In the genomic region with DNA sequence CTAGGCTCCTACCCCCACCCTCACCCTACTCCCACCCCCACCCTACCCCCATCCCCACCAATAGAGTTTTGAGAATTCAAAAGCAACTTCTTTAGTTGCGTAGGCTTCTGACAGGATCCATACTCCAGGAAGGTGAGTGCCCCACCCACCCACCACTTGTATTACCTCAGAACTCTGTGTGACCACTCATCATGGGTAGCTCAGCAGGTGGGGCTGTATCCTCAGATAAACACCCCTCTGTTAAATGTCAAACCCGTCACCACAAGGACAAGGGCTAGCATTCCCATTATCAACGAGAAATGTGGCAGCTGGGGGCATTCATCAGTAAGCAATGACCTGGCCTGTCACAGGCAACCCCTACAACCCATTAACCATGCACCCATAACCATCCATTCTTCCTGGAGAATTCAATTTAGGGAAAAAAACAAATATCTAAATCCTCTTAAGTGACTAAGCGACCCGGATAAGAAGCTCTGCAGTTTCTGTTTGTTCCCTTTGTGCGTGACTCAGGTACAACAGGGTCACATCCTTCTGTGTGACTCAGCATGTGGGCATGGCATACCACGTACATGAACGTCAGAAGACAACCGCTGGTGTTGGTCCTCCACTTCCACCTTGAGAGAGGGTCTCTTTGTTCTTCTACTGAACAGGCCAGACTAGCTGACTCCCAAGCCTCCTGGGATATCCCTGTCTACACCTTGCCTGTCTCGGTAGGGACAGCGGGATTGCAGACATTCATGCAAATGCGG, we compare ENCODE assay signal across 14 mouse cellular contexts. TPM values are rescaled to one million over a fixed set of nuclear protein-coding genes. Genes with fewer than 3 reads are reported as not detected.
A peak's percentile ranks its signal among the peaks of the same experiment; 100 is the strongest.
DNase-seq lines count a peak whose midpoint lies in the region; ATAC-seq and TF ChIP-seq lines count a peak whose summit lies in the region.
"Had no signal": no experiment of that assay in that cellular context is flagged by ENCODE, and none has a peak within 500 bp of the region (broad histone marks: within the 10 kb centered on the region; RNA-seq: fewer than 3 reads in every experiment).

No protein-coding gene starts in this region.

- H3ac ChIP-seq in myocyte (ENCODE audit: control insufficient read depth, insufficient read length) = no peak overlapping the region

- ATAC-seq in liver, embryonic 13.5 days (ENCODE audit: low read depth) = no peak
- peak; percentile 54 for ATAC-seq in Patski

- no peaks in the 10 kb centered on the region for H3K79me2 ChIP-seq in myocyte (ENCODE audit: control insufficient read depth, insufficient read depth)

- no peak for TF ChIP-seq CTCF in Patski (IDR thresholded peaks at IDR 0.05)

- H3K27me3 ChIP-seq in liver, embryonic 13.5 days = no peaks in the 10 kb centered on the region
- no peaks in the 10 kb centered on the region for H3K27me3 ChIP-seq in Patski
- H3K27me3 ChIP-seq in myocyte (ENCODE audit: control insufficient read depth, insufficient read depth, insufficient read length) = no peaks in the 10 kb centered on the region
- H3K27me3 ChIP-seq: CH12.LX; embryonic facial prominence, embryonic 15.5 days; midbrain, embryonic 12.5 days had no signal

- POLR2A ChIA-PET in Patski (lab: Charles Lee) = interaction anchor here (0.6 to 1.5 kb wide), 2 partner anchors 56 to 74 kb away, joined by 3 read pairs; no protein-coding TSS in a partner anchor

- in situ Hi-C loops in Patski (cut with MboI; ENCODE audit: low pct_unique_long_range_greater_than_20kb) = no loop called here

- no peak overlapping the region for H3K9ac ChIP-seq in liver, embryonic 13.5 days
- H3K9ac ChIP-seq: embryonic facial prominence, embryonic 15.5 days; lung, embryonic 14.5 days; midbrain, embryonic 12.5 days had no signal

- peaks cover 21% of the 10 kb centered on the region for H3K36me3 ChIP-seq in liver, embryonic 13.5 days
- peaks cover 17% of the 10 kb centered on the region for H3K36me3 ChIP-seq in myocyte (ENCODE audit: control insufficient read depth, insufficient read depth)

- H3K9me3 ChIP-seq in liver, embryonic 13.5 days (replicated peaks) = no peaks in the 10 kb centered on the region
- H3K9me3 ChIP-seq: embryonic facial prominence, embryonic 15.5 days; midbrain, embryonic 12.5 days had no signal

- CTCF ChIA-PET in Patski (lab: Charles Lee) = interaction anchor here (1.1 kb wide), 1 partner anchor 131 kb away, joined by 3 read pairs; no protein-coding TSS in a partner anchor

- TF ChIP-seq POLR2A in myocyte (IDR thresholded peaks at IDR 0.05; ENCODE audit: insufficient read length, low read depth) = no peak

- H3K4me1 ChIP-seq in liver, embryonic 13.5 days (replicated peaks) = peaks cover 29% of the 10 kb centered on the region
- H3K4me1 ChIP-seq: embryonic facial prominence, embryonic 15.5 days; midbrain, embryonic 12.5 days had no signal

- WGBS in liver, embryonic 13.5 days (ENCODE audit: insufficient replicate concordance) = 64% methylated on average over 12 of the region's 12 CpGs

- DNase-seq in heart, adult 11 months = peak; percentile 84
- no peak for DNase-seq in heart, adult 9 months (ENCODE audit: low spot score in 2 of 2)
- DNase-seq in liver, embryonic 13.5 days = no peak
- DNase-seq in liver (no peak), Patski (ENCODE audit: low read depth, low spot score) (no peak)
- DNase-seq in urinary bladder, postnatal 25 days (ENCODE audit: low spot score) = no peak
- no peak for DNase-seq in spleen, adult 12 weeks (ENCODE audit: low spot score)
- DNase-seq: cerebellum, postnatal 14 days; heart, postnatal 36 days had no signal

- H3K4me2 ChIP-seq in liver, embryonic 13.5 days = 0 out of 2 replicates have a peak overlapping the region, but pooled peaks have one; percentile 12
- no peak overlapping the region for H3K4me2 ChIP-seq in myocyte (ENCODE audit: low read depth)
- H3K4me2 ChIP-seq: embryonic facial prominence, embryonic 15.5 days; lung, embryonic 14.5 days; midbrain, embryonic 12.5 days had no signal

- H3K27ac ChIP-seq in liver, embryonic 13.5 days = no peak overlapping the region
- H3K27ac ChIP-seq: embryonic facial prominence, embryonic 15.5 days; midbrain, embryonic 12.5 days had no signal

- no peak overlapping the region for H3K4me3 ChIP-seq in liver, embryonic 13.5 days (replicated peaks)
- no peak overlapping the region for H3K4me3 ChIP-seq in myocyte
- H3K4me3 ChIP-seq: embryonic facial prominence, embryonic 15.5 days; midbrain, embryonic 12.5 days had no signal

TF ChIP-seq in myocyte, 11 proteins besides CTCF, POLR2A, EP300 and RAD21:
- TF ChIP-seq TCF12 (IDR thresholded peaks at IDR 0.05; ENCODE audit: insufficient read depth, poor library complexity, severe bottlenecking) (no peak), POLR2AphosphoS2 (IDR thresholded peaks at IDR 0.05; ENCODE audit: insufficient read length, low read depth) (peak; percentile 6)

RNA-seq across cellular contexts. Expression of a gene that starts 9.4 kb away (rescaled TPM):
- polyA plus RNA-seq in liver, embryonic 13.5 days (2015; fragmentation: Nextera tagmentation; extraction: Ambion mirVana) = 0.15 and 0.20 TPM in 2 replicates
- 0.17 TPM for polyA plus RNA-seq in Patski (2021)
- polyA plus RNA-seq in myocyte (2012; fragmentation: generic; extraction: Trizol) = 0.23 TPM
